Mouse (Mus musculus) heart, postnatal 0 days (tissue): Measurements from ENCODE around the gene Ubox5.

Source experiments
- CTCF ChIP-seq: IDR thresholded peaks from 2 replicates; pipeline ENCODE4 v1.5.1; 2016; ENCODE audit warnings: antibody characterized with exemption, control low read depth, low read depth
- EP300 ChIP-seq: IDR thresholded peaks from 2 replicates; pipeline ENCODE4 v1.6.1; 2016; ENCODE audit warnings: antibody characterized with exemption, low read depth

- TF ChIP-seq CTCF = no peak
- no peak for TF ChIP-seq EP300
These were observed 579 bp downstream of the Ubox5 start for GRCm38 (mm10) chr2:130629080-130629838.
